Mouse (Mus musculus): ENCODE data around the gene Apoe. TPM values are rescaled to one million over a fixed set of nuclear protein-coding genes. Genes with fewer than 3 reads are reported as not detected.

Gene Apoe
- polyA plus RNA-seq, 1 experiment, result 2.3 TPM

GRCm38 (mm10) chr7:19678901-19679300, 20.1 kb downstream of the Apoe start:
- H3ac ChIP-seq (ENCODE audit: control insufficient read depth, insufficient read length), result no peak overlapping the region
- H3K27me3 ChIP-seq (ENCODE audit: control insufficient read depth, insufficient read depth, insufficient read length), result peaks cover 25% of the 10 kb centered on the region
- no peaks in the 10 kb centered on the region for H3K36me3 ChIP-seq (ENCODE audit: control insufficient read depth, insufficient read depth)
- no peak overlapping the region for H3K4me2 ChIP-seq (ENCODE audit: low read depth)
- no peaks in the 10 kb centered on the region for H3K79me2 ChIP-seq (ENCODE audit: control insufficient read depth, insufficient read depth)
- no peak overlapping the region for H3K4me3 ChIP-seq
- no peak for TF ChIP-seq MAX (IDR thresholded peaks at IDR 0.05; ENCODE audit: low read depth)
- TF ChIP-seq MYOD1 (IDR thresholded peaks at IDR 0.05; ENCODE audit: control insufficient read depth in 1 of 3, insufficient read length in 2 of 3, low read depth in 2 of 3), result no peak
- no peak for TF ChIP-seq CEBPB (IDR thresholded peaks at IDR 0.05; ENCODE audit: insufficient read depth, poor library complexity, severe bottlenecking)
- TF ChIP-seq POLR2A (IDR thresholded peaks at IDR 0.05; ENCODE audit: insufficient read length, low read depth), result no peak
- no peak for TF ChIP-seq TCF12 (IDR thresholded peaks at IDR 0.05; ENCODE audit: insufficient read depth, poor library complexity, severe bottlenecking)
- no peak for TF ChIP-seq TCF3 (IDR thresholded peaks at IDR 0.05; ENCODE audit: insufficient read length, low read depth)
- no peak for TF ChIP-seq REST (IDR thresholded peaks at IDR 0.05; ENCODE audit: insufficient read depth, insufficient read length)
- no peak for TF ChIP-seq E2F4 (IDR thresholded peaks at IDR 0.05; ENCODE audit: insufficient read depth)
- TF ChIP-seq USF1 (IDR thresholded peaks at IDR 0.05; ENCODE audit: low read depth), result no peak
- no peak for TF ChIP-seq MYOG (IDR thresholded peaks at IDR 0.05; ENCODE audit: control insufficient read depth in 1 of 3, insufficient read depth in 1 of 3, insufficient read length in 2 of 3, low read depth in 2 of 3)

- Histone ChIP-seq H3K36me3 (ENCODE audit: control insufficient read depth, insufficient read depth) (no peaks in the 10 kb centered on the region), H3K4me2 (ENCODE audit: low read depth) (no peak within 1 kb of the TSS), H3K79me2 (ENCODE audit: control insufficient read depth, insufficient read depth) (no peaks in the 10 kb centered on the region), H3K27me3 (ENCODE audit: control insufficient read depth, insufficient read depth, insufficient read length) (peaks cover 30% of the 10 kb centered on the region), H3K4me3 (no peak within 1 kb of the TSS), H3ac (ENCODE audit: control insufficient read depth, insufficient read length) (no peak within 1 kb of the TSS)
- TF ChIP-seq TCF3 (IDR thresholded peaks at IDR 0.05; ENCODE audit: insufficient read length, low read depth) (no peak), MAX (IDR thresholded peaks at IDR 0.05; ENCODE audit: low read depth) (no peak), POLR2AphosphoS2 (IDR thresholded peaks at IDR 0.05; ENCODE audit: insufficient read length, low read depth) (no peak)
These were observed 21.1 kb downstream of the Apoe start, which contains the start of gene Apoc2 for GRCm38 (mm10) chr7:19677872-19678271. Apoc2 (minus strand) TSS chr7:19677941.

GRCm38 (mm10) chr7:19676662-19677061, 22.3 kb downstream of the Apoe start:
- peaks cover 30% of the 10 kb centered on the region for H3K27me3 ChIP-seq (ENCODE audit: control insufficient read depth, insufficient read depth, insufficient read length)
- H3K4me3 ChIP-seq, result no peak overlapping the region
- H3ac ChIP-seq (ENCODE audit: control insufficient read depth, insufficient read length), result no peak overlapping the region
- TF ChIP-seq MAX (IDR thresholded peaks at IDR 0.05; ENCODE audit: low read depth), result no peak
- no peak for TF ChIP-seq SRF (IDR thresholded peaks at IDR 0.05; ENCODE audit: control insufficient read depth, insufficient read length, low read depth)
- TF ChIP-seq TCF3 (IDR thresholded peaks at IDR 0.05; ENCODE audit: insufficient read length, low read depth), result no peak
- no peak for TF ChIP-seq CEBPB (IDR thresholded peaks at IDR 0.05; ENCODE audit: insufficient read depth, poor library complexity, severe bottlenecking)
- no peak for TF ChIP-seq USF1 (IDR thresholded peaks at IDR 0.05; ENCODE audit: low read depth)
- TF ChIP-seq POLR2A (IDR thresholded peaks at IDR 0.05; ENCODE audit: insufficient read length, low read depth), result no peak
- TF ChIP-seq MYOG (IDR thresholded peaks at IDR 0.05; ENCODE audit: control insufficient read depth in 1 of 3, insufficient read depth in 1 of 3, insufficient read length in 2 of 3, low read depth in 2 of 3), result peak in 1 of 3 experiments; percentile 55
- TF ChIP-seq E2F4 (IDR thresholded peaks at IDR 0.05; ENCODE audit: insufficient read depth), result no peak
- no peaks in the 10 kb centered on the region for H3K36me3 ChIP-seq (ENCODE audit: control insufficient read depth, insufficient read depth)
- H3K79me2 ChIP-seq (ENCODE audit: control insufficient read depth, insufficient read depth), result no peaks in the 10 kb centered on the region
- no peak overlapping the region for H3K4me2 ChIP-seq (ENCODE audit: low read depth)

GRCm38 (mm10) chr7:19675824-19676223, 23.2 kb downstream of the Apoe start:
- Histone ChIP-seq H3K36me3 (ENCODE audit: control insufficient read depth, insufficient read depth) (no peaks in the 10 kb centered on the region), H3K4me3 (no peak overlapping the region), H3ac (ENCODE audit: control insufficient read depth, insufficient read length) (no peak overlapping the region), H3K79me2 (ENCODE audit: control insufficient read depth, insufficient read depth) (no peaks in the 10 kb centered on the region), H3K4me2 (ENCODE audit: low read depth) (no peak overlapping the region), H3K27me3 (ENCODE audit: control insufficient read depth, insufficient read depth, insufficient read length) (peaks cover 22% of the 10 kb centered on the region)
- TF ChIP-seq CEBPB (IDR thresholded peaks at IDR 0.05; ENCODE audit: insufficient read depth, poor library complexity, severe bottlenecking), result no peak
- no peak for TF ChIP-seq POLR2AphosphoS2 (IDR thresholded peaks at IDR 0.05; ENCODE audit: insufficient read length, low read depth)
- TF ChIP-seq MYOD1 (IDR thresholded peaks at IDR 0.05; ENCODE audit: control insufficient read depth in 1 of 3, insufficient read length in 2 of 3, low read depth in 2 of 3), result no peak
- TF ChIP-seq E2F4 (IDR thresholded peaks at IDR 0.05; ENCODE audit: insufficient read depth), result no peak
- no peak for TF ChIP-seq TCF3 (IDR thresholded peaks at IDR 0.05; ENCODE audit: insufficient read length, low read depth)
- TF ChIP-seq MAX (IDR thresholded peaks at IDR 0.05; ENCODE audit: low read depth), result no peak
- TF ChIP-seq REST (IDR thresholded peaks at IDR 0.05; ENCODE audit: insufficient read depth, insufficient read length), result no peak
- TF ChIP-seq MYOG (IDR thresholded peaks at IDR 0.05; ENCODE audit: control insufficient read depth in 1 of 3, insufficient read depth in 1 of 3, insufficient read length in 2 of 3, low read depth in 2 of 3), result no peak

GRCm38 (mm10) chr7:19673083-19673699, 25.8 kb downstream of the Apoe start:
- Histone ChIP-seq H3ac (ENCODE audit: control insufficient read depth, insufficient read length) (no peak overlapping the region), H3K4me3 (no peak overlapping the region), H3K79me2 (ENCODE audit: control insufficient read depth, insufficient read depth) (no peaks in the 10 kb centered on the region), H3K36me3 (ENCODE audit: control insufficient read depth, insufficient read depth) (no peaks in the 10 kb centered on the region), H3K27me3 (ENCODE audit: control insufficient read depth, insufficient read depth, insufficient read length) (peaks cover 16% of the 10 kb centered on the region), H3K4me2 (ENCODE audit: low read depth) (no peak overlapping the region)
- TF ChIP-seq E2F4 (IDR thresholded peaks at IDR 0.05; ENCODE audit: insufficient read depth), result no peak
- TF ChIP-seq MYOD1 (IDR thresholded peaks at IDR 0.05; ENCODE audit: control insufficient read depth in 1 of 3, insufficient read length in 2 of 3, low read depth in 2 of 3), result no peak
- no peak for TF ChIP-seq CEBPB (IDR thresholded peaks at IDR 0.05; ENCODE audit: insufficient read depth, poor library complexity, severe bottlenecking)
- TF ChIP-seq TCF12 (IDR thresholded peaks at IDR 0.05; ENCODE audit: insufficient read depth, poor library complexity, severe bottlenecking), result no peak
- no peak for TF ChIP-seq USF1 (IDR thresholded peaks at IDR 0.05; ENCODE audit: low read depth)
- TF ChIP-seq MYOG (IDR thresholded peaks at IDR 0.05; ENCODE audit: control insufficient read depth in 1 of 3, insufficient read depth in 1 of 3, insufficient read length in 2 of 3, low read depth in 2 of 3), result no peak
- no peak for TF ChIP-seq MAX (IDR thresholded peaks at IDR 0.05; ENCODE audit: low read depth)
- TF ChIP-seq POLR2A (IDR thresholded peaks at IDR 0.05; ENCODE audit: insufficient read length, low read depth), result no peak
- TF ChIP-seq SRF (IDR thresholded peaks at IDR 0.05; ENCODE audit: control insufficient read depth, insufficient read length, low read depth), result no peak
- TF ChIP-seq REST (IDR thresholded peaks at IDR 0.05; ENCODE audit: insufficient read depth, insufficient read length), result no peak
- no peak for TF ChIP-seq TCF3 (IDR thresholded peaks at IDR 0.05; ENCODE audit: insufficient read length, low read depth)
- TF ChIP-seq POLR2AphosphoS2 (IDR thresholded peaks at IDR 0.05; ENCODE audit: insufficient read length, low read depth), result no peak
